Mouse (Mus musculus) mature B cell (primary cell): ENCODE measurements around the gene Thsd7b.

ENCODE experiments used
- in situ Hi-C: fragments of 300-500 bp; cut with MboI; formaldehyde crosslinking; loops from 2 replicates; pipeline ENCODE4 v1.14.3; 2019

Gene Thsd7b

GRCm38 (mm10) chr1:129526967-129527366 lies 253.9 kb downstream of the Thsd7b start:
- in situ Hi-C loops: no loop called here

GRCm38 (mm10) chr1:129532206-129532605 lies 259.1 kb downstream of the Thsd7b start:
- in situ Hi-C loops: no loop called here

GRCm38 (mm10) chr1:129538508-129538907 lies 265.4 kb downstream of the Thsd7b start:
- in situ Hi-C loops: no loop called here

- in situ Hi-C loops: no loop called here
Measured at GRCm38 (mm10) chr1:129538970-129539369, 265.9 kb downstream of the Thsd7b start.

GRCm38 (mm10) chr1:129540751-129541150 lies 267.6 kb downstream of the Thsd7b start:
- in situ Hi-C loops: no loop called here

- in situ Hi-C loops: no loop called here
Measured at GRCm38 (mm10) chr1:129542563-129543146, 269.6 kb downstream of the Thsd7b start.

GRCm38 (mm10) chr1:129543169-129543568 lies 270.1 kb downstream of the Thsd7b start:
- in situ Hi-C loops: no loop called here

GRCm38 (mm10) chr1:129558054-129558453 lies 285.0 kb downstream of the Thsd7b start:
- in situ Hi-C loops: no loop called here

- in situ Hi-C loops: no loop called here
Measured at GRCm38 (mm10) chr1:129559137-129559536, 286.0 kb downstream of the Thsd7b start.

- in situ Hi-C loops: no loop called here
Measured at GRCm38 (mm10) chr1:129559812-129560211, 286.7 kb downstream of the Thsd7b start.

- in situ Hi-C loops: no loop called here
Measured at GRCm38 (mm10) chr1:129562707-129563106, 289.6 kb downstream of the Thsd7b start.

GRCm38 (mm10) chr1:129570522-129570921 lies 297.4 kb downstream of the Thsd7b start:
- in situ Hi-C loops: no loop called here

- in situ Hi-C loops: no loop called here
Measured at GRCm38 (mm10) chr1:129579955-129580354, 306.9 kb downstream of the Thsd7b start.

- in situ Hi-C loops: no loop called here
Measured at GRCm38 (mm10) chr1:129586635-129587034, 313.5 kb downstream of the Thsd7b start.

- in situ Hi-C loops: no loop called here
Measured at GRCm38 (mm10) chr1:129589366-129590002, 316.4 kb downstream of the Thsd7b start.

- in situ Hi-C loops: no loop called here
Measured at GRCm38 (mm10) chr1:129595447-129595846, 322.3 kb downstream of the Thsd7b start.

GRCm38 (mm10) chr1:129600933-129601332 lies 327.8 kb downstream of the Thsd7b start:
- in situ Hi-C loops: no loop called here

GRCm38 (mm10) chr1:129602284-129602683 lies 329.2 kb downstream of the Thsd7b start:
- in situ Hi-C loops: no loop called here

- in situ Hi-C loops: no loop called here
Measured at GRCm38 (mm10) chr1:129608395-129608794, 335.3 kb downstream of the Thsd7b start.

GRCm38 (mm10) chr1:129616080-129616479 lies 343.0 kb downstream of the Thsd7b start:
- in situ Hi-C loops: no loop called here

GRCm38 (mm10) chr1:129619440-129620301 lies 346.6 kb downstream of the Thsd7b start:
- in situ Hi-C loops: no loop called here

GRCm38 (mm10) chr1:129624519-129624918 lies 351.4 kb downstream of the Thsd7b start:
- in situ Hi-C loops: no loop called here

GRCm38 (mm10) chr1:129635146-129635545 lies 362.0 kb downstream of the Thsd7b start:
- in situ Hi-C loops: no loop called here
